ENCODE assay signal across 24 mouse cellular contexts in genomic region chr6:86804646-86805045, GRCm38 (mm10). TPM values are rescaled to one million over a fixed set of nuclear protein-coding genes. Genes with fewer than 3 reads are reported as not detected.
DNase-seq lines count a peak whose midpoint lies in the region; ATAC-seq lines count a peak whose summit lies in the region.
"Had no signal": no experiment of that assay in that cellular context is flagged by ENCODE, and none has a peak within 500 bp of the region (broad histone marks: within the 10 kb centered on the region; RNA-seq: fewer than 3 reads in every experiment).

No protein-coding gene starts in this region.

- peak; percentile 32 for DNase-seq in urinary bladder, postnatal 14 days (ENCODE audit: low spot score)
- no peak for DNase-seq in urinary bladder, adult 2 months (ENCODE audit: low spot score)
- peak; percentile 9 to 15 for DNase-seq in urinary bladder, postnatal 36 days (ENCODE audit: low spot score in 2 of 2)
- no peak for DNase-seq in urinary bladder, postnatal 25 days (ENCODE audit: low spot score)
- DNase-seq in 3T3-L1 (ENCODE audit: low read depth, low spot score) (peak; percentile 64), 416B (ENCODE audit: low read depth) (peak; percentile 83)
- no peak for DNase-seq in embryo, embryonic 10.5 days (ENCODE audit: low spot score)
- DNase-seq: adrenal gland, adult 2 months; adrenal gland, adult 8-10 months; adrenal gland, postnatal 10 days; adrenal gland, postnatal 14 days; adrenal gland, postnatal 25 days; adrenal gland, postnatal 36 days; B cell, adult 2 months; cerebellum, adult 11 months; cerebellum, adult 11-12 months; cerebellum, adult 18-20 months; cerebellum, adult 2 months had no signal

- no peak overlapping the region for H3K4me3 ChIP-seq in heart, embryonic 12.5 days

- H3K27me3 ChIP-seq in heart, embryonic 12.5 days (replicated peaks) = peaks cover 7% of the 10 kb centered on the region
- H3K27me3 ChIP-seq: CH12.LX, Patski had no signal

- H3K4me2 ChIP-seq in heart, embryonic 12.5 days = no peak overlapping the region

- H3K36me3 ChIP-seq in heart, embryonic 12.5 days = no peaks in the 10 kb centered on the region
- H3K36me3 ChIP-seq: G1E had no signal

- no peak overlapping the region for H3K27ac ChIP-seq in heart, embryonic 12.5 days (ENCODE audit: poor library complexity, severe bottlenecking)

- H3K4me1 ChIP-seq in heart, embryonic 12.5 days (replicated peaks) = no peaks in the 10 kb centered on the region

- 74% methylated on average over 3 of the region's 3 CpGs for WGBS in heart, embryonic 12.5 days

- no peaks in the 10 kb centered on the region for H3K9me3 ChIP-seq in heart, embryonic 12.5 days (replicated peaks)
- H3K9me3 ChIP-seq: G1E had no signal

- no peak for ATAC-seq in heart, embryonic 12.5 days (ENCODE audit: insufficient number of reproducible peaks, low FRiP score)
- ATAC-seq: activated CD4-positive, CD25-positive, alpha-beta regulatory T cell, adult 4 months; CD4-positive, CD25-positive, alpha-beta regulatory T cell, adult 4 months; Patski had no signal

- H3K9ac ChIP-seq in heart, embryonic 12.5 days = no peak overlapping the region

RNA-seq across cellular contexts. Expression of gene Anxa4, which starts 11.3 kb away (rescaled TPM):
- 134 and 144 TPM in 2 replicates for polyA plus RNA-seq in urinary bladder, adult 2 months (2012; rRNA removed)
- polyA plus RNA-seq in heart, embryonic 12.5 days (2016; fragmentation: Nextera tagmentation; extraction: Ambion mirVana) = 15.3 and 17.6 TPM in 2 replicates

RNA-seq across cellular contexts. Expression of gene Aak1, which starts 44.7 kb away (rescaled TPM):
- 21.2 and 21.9 TPM in 2 replicates for polyA plus RNA-seq in urinary bladder, adult 2 months (2012; rRNA removed)
- 33.5 and 36.2 TPM in 2 replicates for polyA plus RNA-seq in heart, embryonic 12.5 days (2016; fragmentation: Nextera tagmentation; extraction: Ambion mirVana)

Comparison
In these comparisons a context has a peak if more than half of its experiments do, and no peak if none do; other contexts are left out.
1. DNase-seq: peak in urinary bladder, postnatal 14 days (single experiment), urinary bladder, postnatal 36 days (2 of 2), 3T3-L1 (single experiment) and 416B (single experiment); none in urinary bladder, adult 2 months (single experiment), urinary bladder, postnatal 25 days (single experiment) and embryo, embryonic 10.5 days (single experiment).